Mouse (Mus musculus): ENCODE results near the gene Lrmda. TPM values are rescaled to one million over a fixed set of nuclear protein-coding genes. Genes with fewer than 3 reads are reported as not detected.

Gene Lrmda
- total and polyA plus RNA-seq, 3 experiments, result 5.1 to 5.9 TPM; not detected in 1

- Histone ChIP-seq H3K9ac (ENCODE audit: control insufficient read depth, low read depth, low read length, poor library complexity, severe bottlenecking) (no peak overlapping the region), H3K9me3 (replicated peaks; ENCODE audit: insufficient read depth, low read length) (no peaks in the 10 kb centered on the region), H3K27me3 (ENCODE audit: control insufficient read depth in 1 of 2, insufficient read depth in 2 of 2, low read length in 2 of 2) (no peaks in the 10 kb centered on the region), H3K4me3 (ENCODE audit: control insufficient read depth in 1 of 2, insufficient read depth in 1 of 2, low read depth in 2 of 2, low read length in 2 of 2) (no peak overlapping the region), H3K79me2 (ENCODE audit: control insufficient read depth, insufficient read depth, low read length, poor library complexity) (no peaks in the 10 kb centered on the region), H3K36me3 (ENCODE audit: control insufficient read depth in 1 of 2, insufficient read depth in 2 of 2, low read length in 2 of 2) (no peaks in the 10 kb centered on the region), H3K27ac (ENCODE audit: control insufficient read depth, low read depth, low read length) (no peak overlapping the region), H3K4me1 (ENCODE audit: control insufficient read depth in 1 of 2, insufficient read depth in 2 of 2, low read length in 2 of 2) (peaks cover 0 to 7% of the 10 kb centered on the region in 2 experiments; a peak in 2 of 4 replicates)
- no peak for TF ChIP-seq NELFE (IDR thresholded peaks at IDR 0.05; ENCODE audit: low read depth, low read length)
- TF ChIP-seq GATA1 (IDR thresholded peaks at IDR 0.05; ENCODE audit: low read depth, low read length), result no peak
- no peak for TF ChIP-seq TCF12 (IDR thresholded peaks at IDR 0.05; ENCODE audit: low read depth, low read length)
- no peak for DNase-seq (ENCODE audit: low read depth, low spot score)
Observed at GRCm38 (mm10) chr14:22155512-22156026, 136.1 kb downstream of the Lrmda start.

GRCm38 (mm10) chr14:22156991-22157390 is 137.5 kb downstream of the Lrmda start:
- H3K4me3 ChIP-seq (ENCODE audit: control insufficient read depth in 1 of 2, insufficient read depth in 1 of 2, low read depth in 2 of 2, low read length in 2 of 2), result no peak overlapping the region
- H3K4me1 ChIP-seq (ENCODE audit: control insufficient read depth in 1 of 2, insufficient read depth in 2 of 2, low read length in 2 of 2), result no peaks in the 10 kb centered on the region
- no peak overlapping the region for H3K27ac ChIP-seq (ENCODE audit: control insufficient read depth, low read depth, low read length)
- TF ChIP-seq USF2 (IDR thresholded peaks at IDR 0.05; ENCODE audit: borderline replicate concordance in 1 of 2, insufficient read depth in 1 of 2, low read depth in 1 of 2, low read length in 2 of 2), result no peak
- no peak for TF ChIP-seq MAX (IDR thresholded peaks at IDR 0.05; ENCODE audit: low read length)
- no peak for TF ChIP-seq ETS1 (IDR thresholded peaks at IDR 0.05; ENCODE audit: low read depth, low read length)
- TF ChIP-seq SIN3A (IDR thresholded peaks at IDR 0.05; ENCODE audit: low read length), result no peak
- TF ChIP-seq MEF2A (IDR thresholded peaks at IDR 0.05; ENCODE audit: extremely low read depth, insufficient replicate concordance, low read depth, low read length, poor library complexity, severe bottlenecking), result no peak
- no peak for TF ChIP-seq HCFC1 (IDR thresholded peaks at IDR 0.05; ENCODE audit: low read depth, low read length)
- TF ChIP-seq POLR2AphosphoS5 (IDR thresholded peaks at IDR 0.05; ENCODE audit: borderline replicate concordance, low read depth, low read length), result no peak
- TF ChIP-seq TBP (IDR thresholded peaks at IDR 0.05; ENCODE audit: low read depth, low read length), result no peak
- TF ChIP-seq ZC3H11A (IDR thresholded peaks at IDR 0.05; ENCODE audit: low read depth, low read length), result no peak
- no peak for TF ChIP-seq UBTF (IDR thresholded peaks at IDR 0.05; ENCODE audit: borderline replicate concordance, insufficient read depth, low read depth, low read length)
- TF ChIP-seq CHD1 (IDR thresholded peaks at IDR 0.05; ENCODE audit: low read depth, low read length), result no peak
- TF ChIP-seq ZKSCAN1 (IDR thresholded peaks at IDR 0.05; ENCODE audit: low read depth, low read length), result no peak
- TF ChIP-seq CHD2 (IDR thresholded peaks at IDR 0.05; ENCODE audit: low read length), result no peak
- TF ChIP-seq BHLHE40 (IDR thresholded peaks at IDR 0.05; ENCODE audit: borderline replicate concordance, low read depth, low read length), result no peak
- no peak for TF ChIP-seq EP300 (IDR thresholded peaks at IDR 0.05; ENCODE audit: low read depth in 1 of 2, low read length in 2 of 2)
- no peak for TF ChIP-seq POLR2AphosphoS2 (IDR thresholded peaks at IDR 0.05; ENCODE audit: low read length)
- TF ChIP-seq MYB (IDR thresholded peaks at IDR 0.05; ENCODE audit: low read depth, low read length), result no peak
- no peaks in the 10 kb centered on the region for H3K27me3 ChIP-seq (ENCODE audit: control insufficient read depth in 1 of 2, insufficient read depth in 2 of 2, low read length in 2 of 2)
- H3K9ac ChIP-seq (ENCODE audit: control insufficient read depth, low read depth, low read length, poor library complexity, severe bottlenecking), result no peak overlapping the region
- no peaks in the 10 kb centered on the region for H3K36me3 ChIP-seq (ENCODE audit: control insufficient read depth in 1 of 2, insufficient read depth in 2 of 2, low read length in 2 of 2)
- no peak for DNase-seq (ENCODE audit: low read depth, low spot score)
- no peaks in the 10 kb centered on the region for H3K9me3 ChIP-seq (replicated peaks; ENCODE audit: insufficient read depth, low read length)
- no peaks in the 10 kb centered on the region for H3K79me2 ChIP-seq (ENCODE audit: control insufficient read depth, insufficient read depth, low read length, poor library complexity)
